Mouse (Mus musculus): Measurements from ENCODE around the gene Spns2. TPM values are rescaled to one million over a fixed set of nuclear protein-coding genes. Genes with fewer than 3 reads are reported as not detected.

Gene Spns2
- polyA plus RNA-seq, 2 experiments: 6.3 to 15.9 TPM

- WGBS: 83% methylated on average over 11 of the region's 11 CpGs
- no peak for TF ChIP-seq POLR2A (IDR thresholded peaks at IDR 0.05; ENCODE audit: borderline replicate concordance, extremely low read depth, insufficient read depth, insufficient read length)
- no peaks in the 10 kb centered on the region for H3K27me3 ChIP-seq (ENCODE audit: control insufficient read depth, insufficient read depth, low read length)
Observed at GRCm38 (mm10) chr11:72421518-72422278, 68.0 kb downstream of the Spns2 start.

GRCm38 (mm10) chr11:72420460-72421122, 69.1 kb downstream of the Spns2 start:
- no peak for TF ChIP-seq POLR2A (IDR thresholded peaks at IDR 0.05; ENCODE audit: borderline replicate concordance, extremely low read depth, insufficient read depth, insufficient read length)
- Histone ChIP-seq H3K27me3 (ENCODE audit: control insufficient read depth, insufficient read depth, low read length) (no peaks in the 10 kb centered on the region), H3K36me3 (ENCODE audit: control insufficient read depth, insufficient read depth, low read length) (no peaks in the 10 kb centered on the region), H3K27ac (replicated peaks; ENCODE audit: low read depth, low read length) (no peak overlapping the region), H3K4me2 (replicated peaks; ENCODE audit: low read depth, low read length, severe bottlenecking) (no peak overlapping the region), H3K9ac (ENCODE audit: low read depth, low read length, severe bottlenecking) (no peak overlapping the region), H3K4me1 (ENCODE audit: control insufficient read depth, insufficient read depth, low read length) (peaks cover 4% of the 10 kb centered on the region; the same call in 1 of the 2 replicates), H3K4me3 (replicated peaks; ENCODE audit: low read length) (no peak overlapping the region), H3K9me3 (ENCODE audit: control insufficient read depth, low read length) (no peaks in the 10 kb centered on the region)
- DNase-seq (ENCODE audit: low spot score) (no peak), ATAC-seq (ENCODE audit: low FRiP score, low read depth) (no peak)
- WGBS: 85% methylated on average over 6 of the region's 6 CpGs

More at GRCm38 (mm10) chr11:72421518-72422278, 68.0 kb downstream of the Spns2 start:
- peaks cover 4% of the 10 kb centered on the region; the same call in 1 of the 2 replicates for H3K4me1 ChIP-seq (ENCODE audit: control insufficient read depth, insufficient read depth, low read length)
- no peak overlapping the region for H3K4me2 ChIP-seq (replicated peaks; ENCODE audit: low read depth, low read length, severe bottlenecking)
- H3K9me3 ChIP-seq (ENCODE audit: control insufficient read depth, low read length): no peaks in the 10 kb centered on the region
- ATAC-seq (ENCODE audit: low FRiP score, low read depth) (no peak), DNase-seq (ENCODE audit: low spot score) (no peak)
- no peaks in the 10 kb centered on the region for H3K36me3 ChIP-seq (ENCODE audit: control insufficient read depth, insufficient read depth, low read length)
- no peak overlapping the region for H3K9ac ChIP-seq (ENCODE audit: low read depth, low read length, severe bottlenecking)
- H3K4me3 ChIP-seq (replicated peaks; ENCODE audit: low read length): no peak overlapping the region
- no peak overlapping the region for H3K27ac ChIP-seq (replicated peaks; ENCODE audit: low read depth, low read length)

- Histone ChIP-seq H3K36me3 (ENCODE audit: control insufficient read depth, insufficient read depth, low read length) (no peaks in the 10 kb centered on the region), H3K4me1 (ENCODE audit: control insufficient read depth, insufficient read depth, low read length) (peaks cover 4% of the 10 kb centered on the region; the same call in 1 of the 2 replicates), H3K9me3 (ENCODE audit: control insufficient read depth, low read length) (no peaks in the 10 kb centered on the region), H3K4me2 (replicated peaks; ENCODE audit: low read depth, low read length, severe bottlenecking) (no peak overlapping the region), H3K27me3 (ENCODE audit: control insufficient read depth, insufficient read depth, low read length) (no peaks in the 10 kb centered on the region), H3K4me3 (replicated peaks; ENCODE audit: low read length) (no peak overlapping the region), H3K27ac (replicated peaks; ENCODE audit: low read depth, low read length) (no peak overlapping the region), H3K9ac (ENCODE audit: low read depth, low read length, severe bottlenecking) (no peak overlapping the region)
- TF ChIP-seq POLR2A (IDR thresholded peaks at IDR 0.05; ENCODE audit: borderline replicate concordance, extremely low read depth, insufficient read depth, insufficient read length): no peak
- ATAC-seq (ENCODE audit: low FRiP score, low read depth) (no peak), DNase-seq (ENCODE audit: low spot score) (no peak)
- 86% methylated on average over 6 of the region's 6 CpGs for WGBS
Observed at GRCm38 (mm10) chr11:72419006-72419405, 70.7 kb downstream of the Spns2 start.

- H3K27ac ChIP-seq (replicated peaks; ENCODE audit: low read depth, low read length): no peak overlapping the region
- peaks cover 4% of the 10 kb centered on the region; the same call in 1 of the 2 replicates for H3K4me1 ChIP-seq (ENCODE audit: control insufficient read depth, insufficient read depth, low read length)
- ATAC-seq (ENCODE audit: low FRiP score, low read depth): no peak
- no peak overlapping the region for H3K9ac ChIP-seq (ENCODE audit: low read depth, low read length, severe bottlenecking)
- DNase-seq (ENCODE audit: low spot score): no peak
- H3K36me3 ChIP-seq (ENCODE audit: control insufficient read depth, insufficient read depth, low read length): no peaks in the 10 kb centered on the region
- H3K4me3 ChIP-seq (replicated peaks; ENCODE audit: low read length): no peak overlapping the region
- no peak for TF ChIP-seq POLR2A (IDR thresholded peaks at IDR 0.05; ENCODE audit: borderline replicate concordance, extremely low read depth, insufficient read depth, insufficient read length)
- H3K4me2 ChIP-seq (replicated peaks; ENCODE audit: low read depth, low read length, severe bottlenecking): no peak overlapping the region
- H3K27me3 ChIP-seq (ENCODE audit: control insufficient read depth, insufficient read depth, low read length): no peaks in the 10 kb centered on the region
- H3K9me3 ChIP-seq (ENCODE audit: control insufficient read depth, low read length): no peaks in the 10 kb centered on the region
- 42% methylated on average over 8 of the region's 8 CpGs for WGBS
Observed at GRCm38 (mm10) chr11:72418227-72418626, 71.5 kb downstream of the Spns2 start.

GRCm38 (mm10) chr11:72417376-72417775, 72.3 kb downstream of the Spns2 start:
- no peak for TF ChIP-seq POLR2A (IDR thresholded peaks at IDR 0.05; ENCODE audit: borderline replicate concordance, extremely low read depth, insufficient read depth, insufficient read length)
- H3K4me1 ChIP-seq (ENCODE audit: control insufficient read depth, insufficient read depth, low read length): peaks cover 4% of the 10 kb centered on the region; the same call in 1 of the 2 replicates
- DNase-seq (ENCODE audit: low spot score) (no peak), ATAC-seq (ENCODE audit: low FRiP score, low read depth) (no peak)
- H3K4me3 ChIP-seq (replicated peaks; ENCODE audit: low read length): no peak overlapping the region
- H3K9me3 ChIP-seq (ENCODE audit: control insufficient read depth, low read length): no peaks in the 10 kb centered on the region
- no peak overlapping the region for H3K4me2 ChIP-seq (replicated peaks; ENCODE audit: low read depth, low read length, severe bottlenecking)
- no peaks in the 10 kb centered on the region for H3K36me3 ChIP-seq (ENCODE audit: control insufficient read depth, insufficient read depth, low read length)
- 13% methylated on average over 4 of the region's 4 CpGs for WGBS
- H3K9ac ChIP-seq (ENCODE audit: low read depth, low read length, severe bottlenecking): peak overlapping the region; percentile 12; the same call in 1 of the 2 replicates
- H3K27ac ChIP-seq (replicated peaks; ENCODE audit: low read depth, low read length): no peak overlapping the region
- no peaks in the 10 kb centered on the region for H3K27me3 ChIP-seq (ENCODE audit: control insufficient read depth, insufficient read depth, low read length)

All from limb, embryonic 14.5 days (tissue).